Mouse (Mus musculus) kidney, adult 11 months (tissue): ENCODE data around the gene Snai3.

Source experiments
- DNase-seq: peaks from one replicate; pipeline ENCODE4 v3.0.0; 2022

The Snai3 gene

DNA sequence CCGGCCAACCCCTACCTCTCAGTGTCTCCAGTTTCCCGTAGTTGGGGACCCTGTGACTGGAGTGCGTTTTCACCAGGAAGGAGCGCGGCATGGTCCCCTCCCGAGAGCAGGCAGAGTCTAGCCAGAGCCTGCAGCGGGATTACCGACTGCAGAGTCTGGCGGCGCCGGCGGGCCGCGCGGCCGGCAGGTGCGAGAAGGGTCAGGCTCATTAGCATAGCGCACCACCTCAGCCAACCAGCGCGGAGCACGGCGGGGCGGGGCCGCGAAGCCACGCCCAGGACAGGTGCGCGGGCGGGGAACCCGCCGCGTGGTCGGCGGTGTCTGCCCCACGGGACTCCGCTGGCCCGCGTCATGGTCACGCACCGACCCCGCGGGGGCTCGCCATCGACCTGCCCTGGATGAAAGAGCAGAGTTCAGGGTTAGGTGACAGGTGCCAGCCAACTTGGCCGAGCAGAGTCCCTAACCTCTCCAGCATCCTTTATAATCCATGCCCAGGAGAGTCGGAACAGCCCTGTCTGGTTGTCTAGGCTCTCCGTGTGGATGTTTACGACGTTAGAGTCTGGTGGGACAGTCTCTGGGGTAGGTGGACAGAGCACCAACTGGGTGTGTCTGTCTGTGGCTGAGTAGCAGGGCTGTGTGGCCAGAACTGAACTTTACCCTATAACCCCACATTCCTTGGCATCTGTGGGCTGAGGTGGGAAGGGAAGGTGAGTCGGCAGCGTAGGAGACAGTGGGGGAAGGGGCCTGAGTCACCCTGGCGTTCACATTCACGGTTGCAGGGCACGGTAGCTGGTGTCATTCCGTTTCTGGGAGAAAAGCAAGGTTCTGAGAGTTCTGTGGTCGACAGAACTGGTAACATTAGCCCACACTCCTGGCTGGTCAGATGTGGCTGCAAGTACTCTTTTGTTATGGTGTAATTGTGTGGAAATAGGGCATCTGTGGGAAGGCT lies at the start of gene Snai3:
TSS of gene Snai3 (minus strand) at position 210 of the 949 bp plus-strand sequence.
- peak; percentile 82 for DNase-seq

DNA sequence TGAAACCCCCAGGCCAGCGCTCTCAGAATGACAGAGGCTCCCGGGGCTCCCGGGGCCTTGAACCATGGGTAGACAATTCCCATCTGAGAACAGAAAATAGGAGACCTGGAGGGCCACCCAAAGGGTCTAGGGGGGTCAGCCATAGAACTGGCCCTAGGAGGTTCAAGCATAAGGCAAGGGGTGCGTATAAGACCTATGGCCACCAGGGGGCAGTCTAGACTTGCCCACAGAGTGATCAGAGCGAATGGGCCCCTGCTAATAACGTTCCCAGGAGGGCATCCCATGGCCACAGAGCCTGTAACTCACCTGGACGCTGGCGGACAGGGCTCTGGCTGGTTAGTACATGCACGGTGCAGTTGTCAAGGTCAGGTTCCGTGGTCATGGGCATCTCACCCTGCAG lies 40.3 kb upstream of the Snai3 start:
- DNase-seq = peak; percentile 71

DNA sequence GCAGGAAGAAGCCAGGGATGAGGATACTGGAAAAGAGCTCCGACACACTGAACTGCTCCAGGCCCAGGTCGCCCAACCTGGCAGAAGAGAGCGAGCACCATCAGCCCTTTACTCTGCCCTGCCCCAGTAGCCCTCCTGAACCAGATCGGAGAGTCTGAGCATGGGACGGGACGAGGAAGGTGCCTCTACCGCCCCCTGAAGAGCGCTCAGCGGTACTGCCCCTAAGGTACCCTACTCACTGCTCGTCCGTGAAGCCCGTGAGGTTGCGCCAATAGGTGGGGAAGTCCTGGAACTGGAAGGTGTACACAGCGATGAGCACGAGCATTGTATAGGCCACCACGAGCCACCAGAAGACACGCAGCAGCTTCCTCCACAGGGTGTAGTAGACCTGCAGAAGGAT lies 37.4 kb upstream of the Snai3 start:
- DNase-seq = no peak

DNA sequence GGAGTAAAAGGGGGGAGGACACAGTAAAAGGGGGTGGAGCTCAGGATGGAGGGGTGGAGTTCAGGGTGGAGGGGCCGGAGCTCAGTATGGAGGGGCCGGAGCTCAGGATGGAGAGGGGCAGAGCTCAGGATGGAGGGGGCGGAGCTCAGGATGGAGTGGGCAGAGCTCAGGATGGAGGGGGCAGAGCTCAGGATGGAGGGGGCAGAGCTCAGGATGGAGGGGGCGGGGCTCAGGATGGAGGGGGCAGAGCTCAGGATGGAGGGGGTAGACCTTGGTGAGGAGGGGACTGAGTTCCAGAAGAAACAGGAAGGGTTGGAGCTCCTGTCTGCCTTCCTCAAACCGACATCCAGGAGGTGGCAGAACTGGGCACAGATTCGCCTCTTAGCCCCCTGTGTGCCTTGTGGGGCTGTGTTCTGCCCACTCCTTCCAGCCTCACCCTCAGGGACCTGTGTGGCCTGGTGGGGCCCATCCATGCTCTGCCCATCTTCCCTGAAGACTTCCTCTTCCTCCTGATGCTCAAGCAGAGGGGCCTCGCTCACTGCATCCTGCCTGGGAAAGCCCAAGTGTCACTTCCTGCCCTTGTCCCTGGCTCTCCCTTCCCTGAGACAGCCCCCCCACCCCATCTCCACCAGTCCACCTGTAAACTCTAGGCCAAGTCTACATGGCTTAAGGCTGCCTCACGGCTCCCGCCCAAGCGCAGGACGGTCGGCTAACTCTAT lies 36.6 kb upstream of the Snai3 start:
- DNase-seq = no peak

DNA sequence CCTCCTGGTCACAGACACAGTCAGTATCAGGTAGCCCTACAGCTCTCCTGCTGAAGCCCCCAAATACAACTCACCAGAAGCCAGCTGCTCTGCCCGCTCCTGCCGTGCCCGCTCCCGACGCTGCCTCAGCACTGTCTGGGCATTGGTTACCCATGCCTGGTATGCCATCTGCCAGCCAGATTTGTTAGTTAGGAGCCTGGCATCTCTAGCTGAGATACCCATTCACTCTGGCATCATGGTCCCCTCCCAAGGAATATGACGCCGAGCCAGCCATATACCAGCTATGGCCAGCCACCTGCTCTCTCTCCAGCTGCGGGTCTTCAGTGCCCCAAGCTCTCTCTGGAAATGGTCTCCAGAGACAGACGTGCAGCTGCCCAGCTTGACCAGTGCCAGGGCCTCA lies 27.9 kb upstream of the Snai3 start:
- DNase-seq = no peak

DNA sequence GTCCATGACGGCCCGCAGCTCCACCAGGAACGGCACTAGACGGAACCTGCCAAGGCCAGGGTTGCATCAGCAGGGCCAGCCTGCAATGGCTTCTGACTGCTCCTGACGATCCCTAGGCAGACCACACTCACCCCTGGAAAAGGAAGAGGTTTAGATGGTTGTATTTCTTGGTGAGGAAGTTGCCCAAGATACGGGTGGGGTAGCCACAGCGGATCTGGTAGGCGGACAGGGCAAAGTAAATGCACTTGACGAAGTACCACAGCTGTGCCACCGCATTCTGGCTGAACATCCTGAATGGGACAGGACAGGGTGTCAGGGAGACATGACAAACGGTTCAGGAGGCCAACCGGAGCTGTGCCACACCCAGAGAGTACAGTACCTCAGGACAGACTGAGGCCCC lies 24.3 kb upstream of the Snai3 start:
- no peak for DNase-seq

DNA sequence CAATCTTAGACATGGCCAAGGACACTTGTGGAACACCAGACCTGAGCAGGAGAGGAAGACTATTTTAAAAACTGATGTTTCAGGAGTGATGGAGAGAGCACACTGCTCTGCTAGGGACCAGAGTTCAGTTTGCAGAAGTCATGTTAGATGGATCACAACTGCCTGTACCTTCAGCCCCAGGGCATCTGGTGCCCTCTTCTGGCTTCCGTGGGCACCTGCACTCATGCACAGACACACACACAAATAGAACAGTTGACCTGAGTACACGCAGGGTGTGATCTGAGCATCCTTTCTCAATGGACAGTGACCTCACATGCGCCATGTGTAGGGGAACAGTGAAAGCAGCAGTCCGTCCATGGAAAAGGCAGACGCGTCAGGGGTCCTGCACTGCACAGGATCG lies 23.3 kb upstream of the Snai3 start:
- no peak for DNase-seq

DNA sequence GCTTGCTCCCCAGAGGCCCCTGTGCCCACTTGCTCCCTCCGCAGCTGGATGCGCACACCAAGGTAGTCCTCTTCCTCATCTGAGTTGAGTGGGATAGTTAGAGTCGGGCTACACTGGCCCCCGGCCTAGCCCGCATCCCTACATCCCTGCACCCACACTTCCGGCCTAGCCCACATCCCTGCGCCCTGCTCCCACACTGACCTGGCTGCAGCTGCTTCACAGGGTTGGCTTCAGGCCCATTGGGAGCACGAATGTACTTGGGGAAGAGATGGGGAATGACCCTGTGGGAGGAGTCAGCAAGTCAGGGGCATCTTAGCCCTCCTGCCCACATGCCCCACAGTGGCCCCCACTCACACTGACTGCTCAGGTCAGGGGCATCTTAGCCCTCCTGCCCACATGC lies 21.9 kb upstream of the Snai3 start:
- no peak for DNase-seq

DNA sequence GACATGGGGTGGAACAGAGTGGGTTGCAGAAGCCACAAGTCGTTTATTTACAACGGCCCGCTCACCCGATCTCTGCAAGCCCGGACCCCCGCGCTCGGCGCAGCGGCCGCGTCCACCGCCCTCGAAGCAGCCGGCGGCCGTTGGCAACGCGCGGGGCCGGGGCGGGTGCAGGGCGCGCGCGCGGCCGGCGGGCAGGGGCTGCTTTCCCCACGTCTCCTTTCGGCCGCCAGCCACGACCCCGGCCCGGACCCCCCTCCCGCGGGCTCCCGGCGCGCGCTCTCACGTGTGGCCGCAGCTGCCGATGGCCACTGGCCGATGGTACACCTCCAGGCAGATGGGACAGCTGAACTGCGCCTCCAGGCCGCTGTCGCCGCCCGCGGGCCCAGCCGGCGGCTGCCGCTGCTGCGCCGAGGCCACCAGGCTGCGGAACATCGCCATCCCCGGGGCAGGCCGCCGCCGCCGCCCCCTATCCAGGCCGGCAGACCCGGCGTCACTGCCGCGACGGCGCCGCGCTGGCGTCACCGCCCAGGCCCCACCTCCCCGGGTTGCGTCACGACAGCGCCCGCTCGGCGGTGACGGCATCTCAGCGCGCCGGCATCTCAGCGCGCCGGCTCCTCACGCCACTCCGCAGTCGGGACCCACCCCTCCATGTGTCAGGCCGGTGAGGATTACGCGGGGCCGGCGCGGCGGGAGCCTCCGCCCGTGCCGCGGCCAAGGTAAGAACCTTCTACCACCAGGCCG lies 15.2 kb upstream of the Snai3 start, which contains the start of the genes Rnf166 and Ctu2:
TSS of gene Rnf166 (minus strand) at position 485 of the 741 bp plus-strand sequence.
TSS of gene Ctu2 (plus strand) at position 564 of the 741 bp plus-strand sequence.
- DNase-seq = peak; percentile 82

DNA sequence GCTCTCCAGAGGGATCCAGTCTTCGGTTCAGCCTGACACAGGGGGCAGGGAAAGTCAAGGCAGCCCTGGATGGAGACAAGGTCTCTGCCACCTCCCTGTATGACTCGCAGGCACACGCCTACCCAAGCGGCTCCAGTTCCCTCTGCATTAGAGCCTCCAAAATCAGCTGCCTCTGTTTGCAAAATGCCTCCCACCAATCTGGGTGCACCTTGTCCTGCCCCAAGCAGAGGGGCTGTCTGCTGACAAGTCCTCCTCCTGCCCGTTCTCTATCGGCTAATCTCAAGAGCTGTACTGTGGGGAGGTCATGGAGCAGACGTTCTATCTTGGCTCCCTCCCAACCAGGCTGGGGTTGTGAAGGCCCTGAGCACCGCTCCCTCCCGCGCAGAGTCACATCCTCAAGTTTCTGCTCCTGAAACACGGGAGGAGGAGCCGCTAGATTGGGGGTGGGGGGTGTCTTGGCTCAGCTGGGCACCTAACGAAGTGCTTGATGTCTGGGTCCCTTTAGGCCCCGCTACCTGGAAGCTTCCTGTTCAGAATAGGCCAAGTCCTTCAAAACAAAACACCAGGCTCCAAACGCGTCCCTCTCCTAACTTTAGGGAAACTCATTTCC lies 14.5 kb upstream of the Snai3 start:
- peak; percentile 51 for DNase-seq

DNA sequence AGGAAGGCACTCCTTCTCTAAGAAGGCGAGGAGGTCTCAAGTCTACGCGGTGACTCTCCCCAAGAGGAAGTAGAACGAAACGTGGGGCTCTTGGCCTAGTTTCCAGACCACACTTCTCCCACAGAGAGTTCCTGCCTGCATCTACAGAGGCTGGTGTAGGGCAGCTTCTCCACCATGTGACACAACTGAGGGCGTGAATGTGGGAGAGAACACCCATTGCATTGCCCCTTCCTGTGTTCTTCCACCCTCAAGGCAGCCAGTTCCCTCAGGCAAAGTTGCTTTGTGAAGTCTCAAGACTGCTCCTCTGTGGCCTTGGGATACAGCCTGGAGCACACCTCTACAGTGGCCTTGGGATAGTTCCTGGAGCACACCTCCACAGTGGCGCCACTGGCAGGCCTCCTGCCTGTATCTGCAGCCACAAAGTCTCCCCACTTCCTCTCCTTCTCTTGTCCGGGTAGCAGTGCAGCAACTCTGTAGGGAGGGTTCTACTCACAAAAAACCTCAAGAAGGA lies 13.4 kb upstream of the Snai3 start:
- DNase-seq = no peak

DNA sequence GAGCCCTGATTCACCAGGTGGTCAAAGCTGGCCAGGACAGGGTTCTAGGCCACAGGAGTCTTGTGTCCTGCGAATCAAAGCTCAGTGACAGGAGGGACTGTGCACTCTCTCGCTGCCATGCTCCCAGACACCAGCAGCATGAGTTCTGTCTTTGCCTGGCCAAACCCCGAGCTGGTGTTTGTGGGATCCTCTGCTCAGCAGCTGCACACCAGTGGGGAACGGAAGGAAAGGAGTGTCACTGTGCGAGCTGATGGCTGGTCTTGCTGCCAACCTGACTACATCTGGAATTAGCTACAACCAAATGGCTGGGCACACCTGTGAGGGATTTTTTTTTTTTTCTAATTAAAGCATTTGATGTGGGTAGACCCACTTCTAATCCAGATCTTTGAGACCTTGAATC lies 10.2 kb upstream of the Snai3 start:
- DNase-seq = no peak

DNA sequence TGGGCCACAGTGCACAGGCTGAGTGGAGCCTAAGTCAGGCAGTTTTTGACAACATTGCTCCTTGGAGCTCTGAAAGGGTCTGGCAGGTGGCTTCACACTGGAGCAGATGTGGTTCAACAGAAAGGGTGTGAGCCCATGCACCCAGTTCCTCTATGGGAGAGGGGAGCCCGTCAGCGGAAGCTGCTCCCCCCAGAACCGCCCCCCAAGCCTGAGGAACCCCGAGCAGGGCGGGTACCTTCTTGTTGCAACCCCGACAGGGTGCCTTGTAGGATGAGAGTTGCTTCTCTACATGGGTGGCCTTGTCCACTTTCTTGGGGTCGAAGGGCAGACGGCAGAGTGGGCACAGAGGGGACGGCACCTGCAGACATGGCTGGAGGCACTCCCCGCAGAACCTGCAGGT lies 9.4 kb upstream of the Snai3 start:
- no peak for DNase-seq

DNA sequence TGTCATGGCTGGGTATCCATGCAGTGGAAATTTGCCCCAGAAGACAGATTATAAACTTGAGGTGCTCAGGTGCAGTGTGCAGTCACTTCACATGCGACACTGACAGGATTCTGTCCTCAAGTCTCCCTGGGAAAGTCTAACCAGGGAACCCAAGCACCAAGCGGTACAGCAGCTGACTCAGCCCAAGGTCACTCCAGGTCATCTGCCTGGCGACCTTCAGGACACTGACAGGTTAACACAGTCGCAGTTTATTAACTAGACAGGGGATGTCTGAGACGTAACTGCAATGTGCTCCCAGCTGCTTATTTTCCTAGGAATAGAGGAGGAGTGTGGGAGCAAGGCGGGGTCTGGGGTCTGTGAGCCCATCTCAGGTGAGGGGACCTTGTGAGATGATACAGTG lies 8.9 kb upstream of the Snai3 start:
- DNase-seq = peak; percentile 32

DNA sequence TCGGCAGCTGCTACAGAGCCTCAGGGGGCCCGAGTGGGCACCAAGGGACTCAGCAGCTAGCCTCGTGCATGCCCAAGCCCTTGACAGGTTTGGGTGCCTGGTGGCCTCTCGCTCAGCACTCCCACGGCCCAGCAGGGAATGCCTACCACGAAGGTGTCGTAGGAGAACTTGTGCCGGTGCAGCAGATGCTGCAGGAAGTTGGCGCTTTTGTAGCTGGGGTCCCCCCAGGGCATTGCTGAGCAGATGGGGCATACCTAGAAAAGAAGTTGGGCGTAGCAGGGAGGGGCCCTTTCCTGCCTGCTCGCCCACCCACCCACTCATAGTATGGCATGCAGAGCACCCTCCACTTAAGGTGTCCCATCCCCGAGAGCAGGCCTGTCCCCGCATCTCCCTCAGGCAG lies 7.3 kb upstream of the Snai3 start:
- no peak for DNase-seq

DNA sequence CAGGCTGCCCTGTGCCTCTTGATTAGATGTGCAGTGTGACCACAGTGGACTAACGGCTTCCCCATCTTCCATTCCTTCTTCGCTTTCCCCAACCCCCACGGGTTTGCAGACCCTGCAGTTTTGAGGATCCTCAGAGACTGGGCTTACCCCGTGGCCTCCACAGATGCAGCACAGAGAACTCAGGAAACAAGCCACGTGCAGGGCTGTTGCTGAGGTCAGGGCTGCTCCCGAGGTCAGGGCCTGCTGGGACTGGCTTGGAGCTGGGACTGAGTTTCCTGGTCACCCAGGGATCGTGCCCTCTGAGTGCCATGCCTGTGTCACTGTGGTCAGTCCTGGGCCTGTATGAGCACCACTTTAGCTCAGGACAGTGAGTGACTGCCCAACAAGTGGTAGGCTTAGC lies 4.5 kb upstream of the Snai3 start:
- no peak for DNase-seq

DNA sequence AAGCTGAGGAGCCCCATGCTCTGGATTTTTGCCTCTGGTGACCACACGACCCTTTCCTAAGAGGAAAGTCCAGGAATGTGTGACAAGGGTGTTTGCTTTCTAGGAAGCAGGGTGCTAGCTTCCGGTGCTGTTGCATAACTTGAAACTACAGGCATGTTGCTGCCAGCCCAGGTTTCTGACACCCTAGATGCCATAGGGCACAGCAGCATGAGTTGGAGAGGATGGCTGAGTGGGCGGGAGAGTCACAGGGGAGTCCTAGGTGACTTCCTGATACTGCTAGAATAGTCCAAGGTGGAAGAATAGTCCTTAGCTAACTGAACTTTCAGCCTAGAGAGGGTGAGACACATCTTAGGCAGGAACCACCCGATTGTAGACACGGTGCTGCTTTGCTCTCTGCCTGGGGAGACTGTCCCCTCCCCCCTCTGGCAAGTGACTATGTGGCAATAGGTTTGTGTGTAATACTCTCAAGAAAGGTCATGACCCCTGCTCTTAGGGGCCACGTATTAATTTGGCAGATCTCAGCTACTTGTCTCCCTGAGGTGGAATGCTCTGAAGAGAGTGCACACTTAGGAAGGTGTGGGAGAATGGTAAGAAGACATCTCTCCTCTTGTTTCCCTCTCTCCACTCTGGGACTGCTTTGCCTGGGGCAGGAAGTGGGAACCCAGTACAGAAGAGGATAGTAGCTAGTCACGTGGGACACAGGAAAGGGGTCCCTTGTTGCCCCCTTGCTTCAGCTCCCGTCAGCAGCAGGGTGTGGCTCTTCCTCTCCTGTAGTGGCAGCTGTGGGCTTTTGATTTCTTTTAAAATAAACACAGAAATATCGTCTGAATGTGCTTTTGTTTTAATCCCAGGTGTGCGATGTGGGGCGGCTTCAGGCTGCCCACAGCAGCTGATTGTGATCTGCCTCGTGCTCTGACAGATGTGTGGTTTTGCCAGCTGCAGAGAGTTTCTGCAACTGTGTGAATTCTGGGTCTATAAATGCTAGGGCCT lies 3.4 kb upstream of the Snai3 start:
- DNase-seq = peak; percentile 43

DNA sequence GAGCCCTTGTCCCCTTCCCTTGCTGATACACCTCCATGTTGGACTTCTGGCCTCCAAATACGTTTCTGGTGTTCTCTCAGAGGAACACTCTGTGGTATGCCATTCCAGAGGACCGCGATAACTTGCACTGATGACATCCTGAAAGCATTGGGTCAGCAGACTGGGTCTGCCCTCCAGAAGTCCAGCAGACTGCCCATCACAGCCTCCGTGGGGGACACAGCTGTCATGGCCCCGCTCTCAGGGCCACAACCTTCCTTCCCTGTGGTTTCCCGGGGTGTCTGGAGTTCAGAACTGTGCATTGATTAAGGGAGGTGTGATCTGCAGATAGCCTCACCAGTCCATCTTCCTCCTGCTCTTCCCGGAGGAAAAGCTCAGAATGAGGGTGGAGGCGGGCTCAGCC lies 2.0 kb upstream of the Snai3 start:
- no peak for DNase-seq

DNA sequence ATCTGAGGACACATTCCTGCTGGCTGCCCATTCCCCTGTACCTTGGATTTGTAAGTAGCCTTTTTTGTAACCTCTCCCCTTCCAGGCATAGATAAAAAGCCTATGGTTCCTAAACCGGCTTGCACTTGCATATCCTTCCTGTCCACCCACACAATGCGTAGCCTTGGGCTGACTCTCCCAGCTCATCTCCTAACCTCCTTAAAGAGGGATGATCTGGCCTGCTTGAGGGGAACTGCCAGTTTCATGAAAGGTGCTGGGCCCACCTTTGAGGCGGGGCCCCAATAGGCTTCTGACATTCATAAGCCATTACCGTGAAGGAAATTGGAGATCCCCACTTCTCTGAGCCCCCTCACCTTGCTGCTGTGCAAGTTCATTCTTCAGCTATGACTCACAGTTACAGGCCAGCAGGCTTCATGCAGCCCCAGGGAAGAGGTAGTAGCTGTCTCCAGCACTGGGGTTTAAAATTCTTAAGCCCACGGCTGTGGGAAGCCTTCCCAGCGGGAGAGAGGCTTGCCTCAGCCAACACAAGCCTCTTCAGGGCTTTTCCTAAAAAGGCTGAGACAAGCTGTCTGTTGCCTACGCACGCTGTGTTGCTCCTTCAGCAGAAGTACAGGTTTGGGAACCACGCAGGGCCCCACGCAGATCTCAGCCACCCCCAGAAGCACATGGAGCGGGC lies 1.1 kb upstream of the Snai3 start:
- no peak for DNase-seq

DNA sequence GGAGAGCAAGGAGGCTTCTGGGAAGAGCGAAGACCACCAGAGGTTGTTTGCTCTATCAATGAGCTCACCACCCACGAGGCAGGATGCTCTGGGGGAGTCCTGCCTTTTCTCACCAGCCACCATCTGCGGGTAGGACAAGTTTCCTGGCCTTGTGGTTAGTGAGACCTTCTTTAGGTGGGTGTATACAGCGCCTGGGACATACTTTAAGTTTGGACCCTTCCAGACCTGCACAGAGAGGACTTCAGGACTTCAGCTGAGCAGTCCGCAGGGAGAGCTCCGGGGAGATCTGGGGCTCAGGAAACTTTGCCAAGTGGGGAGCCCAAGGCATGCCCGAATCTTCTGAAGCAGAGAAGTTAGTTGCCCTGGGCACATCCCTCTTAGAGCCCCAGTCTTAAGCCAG lies 543 bp downstream of the Snai3 start:
- no peak for DNase-seq
